Mouse (Mus musculus): Measurements from ENCODE around the gene Ddx46. TPM values are rescaled to one million over a fixed set of nuclear protein-coding genes. Genes with fewer than 3 reads are reported as not detected.
"Not testable (repeated sequence)": the region's sequence is repeated elsewhere in the genome, so short reads cannot be mapped to it uniquely, and the experiment has no call there.

Gene Ddx46
- total RNA-seq, 2 experiments from 2014 or later = 24.0 to 36.4 TPM

DNA sequence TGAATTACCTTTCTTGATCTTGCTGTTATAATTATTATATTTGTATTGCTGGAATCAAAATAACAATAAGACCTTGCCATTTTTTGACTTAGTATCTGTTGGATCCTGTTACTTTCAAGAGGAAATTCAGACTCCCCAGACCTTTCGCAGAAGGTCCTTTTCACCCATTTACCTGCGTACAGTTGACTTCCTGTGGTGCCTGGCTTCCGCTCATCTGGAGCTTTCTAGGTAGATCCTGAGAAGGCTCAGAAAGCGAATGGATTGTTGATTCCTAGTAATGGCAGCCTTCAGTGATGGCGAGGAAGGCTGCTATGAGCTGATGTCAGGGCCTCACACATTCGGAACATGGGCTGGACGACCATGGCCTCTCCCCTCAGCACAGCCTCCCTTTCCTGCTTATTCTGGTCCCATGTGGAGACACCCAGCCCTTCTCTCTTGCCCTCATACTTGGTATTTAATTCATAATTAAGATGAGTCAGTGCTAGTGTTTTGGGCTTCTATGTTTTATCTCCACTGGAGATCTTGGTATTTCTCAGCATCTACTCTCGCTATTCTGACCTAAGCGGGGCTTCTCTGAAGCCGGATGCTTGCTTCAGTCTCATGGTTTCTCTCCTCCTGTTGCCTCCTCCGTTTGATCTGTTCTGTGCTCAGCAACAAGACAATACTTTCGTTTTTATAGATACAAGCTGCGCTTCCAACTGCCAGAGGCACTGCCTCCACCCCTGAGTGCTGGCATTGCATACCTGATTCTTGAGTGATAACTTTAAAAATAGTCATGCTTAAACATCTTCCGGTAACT is 1.6 kb downstream of the Ddx46 start:
- DNase-seq (ENCODE audit: low spot score in 2 of 2) = no peak

DNA sequence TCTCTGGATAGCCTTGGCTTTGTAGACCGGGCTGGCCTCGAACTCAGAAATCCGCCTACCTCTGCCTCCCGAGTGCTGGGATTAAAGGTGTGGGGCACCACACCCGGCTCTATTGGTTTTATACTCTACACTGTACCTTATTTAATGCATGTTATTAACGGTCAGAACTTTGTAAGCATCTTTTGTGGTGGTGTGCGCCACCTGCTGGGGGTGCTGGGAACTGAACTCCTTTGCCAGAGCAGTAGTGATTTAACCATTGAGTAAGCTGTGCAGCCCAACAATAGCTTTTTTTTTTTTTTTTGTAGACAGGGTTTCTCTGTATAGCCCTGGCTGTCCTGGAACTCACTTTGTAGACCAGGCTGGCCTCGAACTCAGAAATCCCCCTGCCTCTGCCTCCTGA is 5.7 kb downstream of the Ddx46 start:
- DNase-seq (ENCODE audit: low spot score in 2 of 2) = peak; percentile 82 to 85

- no peak for DNase-seq (ENCODE audit: low spot score in 2 of 2)
Measured at GRCm38 (mm10) chr13:55644525-55644924, 9.7 kb downstream of the Ddx46 start.

DNA sequence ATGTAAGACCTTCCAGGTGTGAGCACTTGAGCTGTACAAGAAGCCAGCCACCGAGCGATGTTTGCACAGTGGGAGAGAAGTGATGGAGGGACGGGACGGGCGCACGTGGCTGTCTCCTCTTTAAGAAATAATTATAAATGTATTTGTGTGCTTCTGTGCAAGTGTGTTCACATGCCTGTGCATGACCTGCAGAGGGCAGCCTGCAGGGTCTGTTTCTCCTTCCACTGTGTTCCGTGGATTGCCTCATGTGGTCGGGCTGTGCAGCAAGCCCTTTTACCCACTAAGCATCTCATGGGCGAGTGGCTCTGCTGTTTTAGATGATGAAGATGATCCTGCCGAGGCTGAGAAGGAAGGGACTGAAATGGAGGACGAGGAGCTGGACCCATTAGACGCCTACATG is 15.3 kb downstream of the Ddx46 start:
- DNase-seq (ENCODE audit: low spot score in 2 of 2) = no peak

- no peak for DNase-seq (ENCODE audit: low spot score in 2 of 2)
Measured at GRCm38 (mm10) chr13:55650980-55651379, 16.2 kb downstream of the Ddx46 start.

GRCm38 (mm10) chr13:55668550-55668949 is 33.7 kb downstream of the Ddx46 start:
- peak in 1 of 2 experiments; percentile 56 for DNase-seq (ENCODE audit: low spot score in 2 of 2)

GRCm38 (mm10) chr13:55672711-55673110 is 37.9 kb downstream of the Ddx46 start:
- DNase-seq (ENCODE audit: low spot score in 2 of 2) = no peak

DNA sequence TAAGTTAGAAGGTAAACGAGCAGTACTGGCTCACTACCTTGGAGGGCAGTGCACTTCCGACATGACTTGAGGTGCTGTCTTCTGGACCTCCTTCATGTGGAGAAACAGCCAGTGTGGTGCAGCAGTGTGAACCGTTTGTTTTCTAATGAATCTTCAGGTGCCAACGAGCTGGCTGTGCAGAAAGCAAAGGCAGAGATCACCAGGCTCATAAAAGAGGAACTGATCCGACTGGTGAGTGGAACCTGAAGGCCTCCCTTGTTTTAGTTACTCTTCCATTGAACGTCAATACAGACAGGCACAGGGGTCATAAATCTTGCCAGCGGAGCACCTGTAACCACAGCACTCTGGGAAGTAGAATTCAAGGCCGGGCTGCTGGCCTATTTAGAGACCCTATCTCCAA is 42.5 kb downstream of the Ddx46 start:
- no peak for DNase-seq (ENCODE audit: low spot score in 2 of 2)

DNA sequence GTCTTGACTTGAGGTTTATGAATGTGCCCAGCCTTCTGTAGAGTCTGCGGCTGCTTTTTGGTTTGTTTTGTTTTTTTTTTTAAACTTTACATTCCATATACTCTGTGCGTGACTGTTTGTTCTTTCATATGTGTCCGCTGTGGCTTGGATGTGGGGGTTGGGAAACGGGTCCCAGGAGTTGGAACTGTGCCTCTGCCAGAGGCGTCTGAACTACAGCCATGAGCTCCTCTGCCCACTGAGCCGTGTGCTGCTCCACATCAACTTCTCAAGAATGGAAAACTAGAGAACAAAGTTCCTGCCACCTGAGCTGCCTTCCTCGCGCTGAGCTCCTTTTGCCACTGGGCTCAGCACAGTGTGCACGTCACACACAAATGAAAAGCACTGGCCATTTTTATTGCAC is 47.4 kb downstream of the Ddx46 start:
- no peak for DNase-seq (ENCODE audit: low spot score in 2 of 2)

- DNase-seq (ENCODE audit: low spot score in 2 of 2) = no peak
Measured at GRCm38 (mm10) chr13:55683581-55683980, 48.8 kb downstream of the Ddx46 start.

DNA sequence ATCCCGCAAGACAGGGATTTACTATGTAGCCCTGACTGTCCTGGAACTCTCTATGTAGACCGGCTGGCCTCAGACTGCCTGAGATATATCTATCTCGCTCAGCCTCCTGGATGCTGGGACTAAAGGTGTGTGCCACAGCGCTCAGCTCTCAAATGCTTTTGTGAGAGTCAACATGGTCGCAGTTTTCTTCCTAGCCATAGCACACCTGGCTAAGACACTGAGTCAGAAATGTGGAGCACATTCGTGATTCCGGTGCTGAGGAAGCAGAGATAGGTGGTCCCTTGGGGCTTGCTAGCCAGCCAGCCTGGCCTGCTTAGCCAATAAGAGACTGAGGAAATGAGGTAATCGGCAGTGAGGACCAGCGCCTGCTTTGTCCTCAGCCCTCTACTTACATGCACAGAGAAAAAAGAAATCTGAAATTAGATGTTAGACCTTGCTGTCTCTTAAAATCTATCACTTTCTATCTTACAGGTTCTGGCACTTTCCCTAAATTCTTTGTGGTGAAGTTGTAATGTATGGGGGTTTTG is 51.3 kb downstream of the Ddx46 start:
- no peak for DNase-seq (ENCODE audit: low spot score in 2 of 2)

DNA sequence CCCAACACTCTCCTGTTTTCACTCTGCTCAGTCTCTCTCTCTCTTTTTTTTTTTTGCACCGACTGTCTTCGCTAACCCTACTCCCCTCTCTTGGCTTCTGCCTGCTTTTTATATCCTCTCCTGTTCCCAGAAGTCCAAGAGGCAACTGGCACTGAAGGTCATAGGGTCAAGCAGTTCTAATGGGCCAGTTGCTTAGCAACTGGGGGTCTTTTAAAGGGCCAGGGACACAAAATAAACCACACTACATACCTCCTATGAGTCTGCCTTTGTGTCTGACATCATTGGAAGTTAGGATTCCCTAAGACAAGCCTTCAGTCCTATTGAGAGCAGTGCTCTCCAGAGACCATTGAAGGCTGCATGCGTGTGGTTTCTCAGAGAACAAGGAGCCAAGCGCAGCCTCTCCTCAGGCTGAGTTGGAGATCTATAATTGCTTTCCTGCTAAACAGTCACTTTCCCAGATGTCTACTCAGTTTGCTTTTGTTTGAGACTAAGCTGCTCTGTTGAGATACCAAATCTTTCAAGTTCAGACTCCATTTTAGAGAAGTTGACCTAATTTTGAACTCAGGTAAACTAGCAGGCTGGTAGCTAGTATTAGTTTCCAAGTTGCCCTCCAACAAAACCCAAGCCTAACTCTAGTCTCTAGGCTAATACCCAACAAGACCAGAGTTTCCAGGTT is 53.2 kb downstream of the Ddx46 start:
- no peak for DNase-seq (ENCODE audit: low spot score in 2 of 2)

DNA sequence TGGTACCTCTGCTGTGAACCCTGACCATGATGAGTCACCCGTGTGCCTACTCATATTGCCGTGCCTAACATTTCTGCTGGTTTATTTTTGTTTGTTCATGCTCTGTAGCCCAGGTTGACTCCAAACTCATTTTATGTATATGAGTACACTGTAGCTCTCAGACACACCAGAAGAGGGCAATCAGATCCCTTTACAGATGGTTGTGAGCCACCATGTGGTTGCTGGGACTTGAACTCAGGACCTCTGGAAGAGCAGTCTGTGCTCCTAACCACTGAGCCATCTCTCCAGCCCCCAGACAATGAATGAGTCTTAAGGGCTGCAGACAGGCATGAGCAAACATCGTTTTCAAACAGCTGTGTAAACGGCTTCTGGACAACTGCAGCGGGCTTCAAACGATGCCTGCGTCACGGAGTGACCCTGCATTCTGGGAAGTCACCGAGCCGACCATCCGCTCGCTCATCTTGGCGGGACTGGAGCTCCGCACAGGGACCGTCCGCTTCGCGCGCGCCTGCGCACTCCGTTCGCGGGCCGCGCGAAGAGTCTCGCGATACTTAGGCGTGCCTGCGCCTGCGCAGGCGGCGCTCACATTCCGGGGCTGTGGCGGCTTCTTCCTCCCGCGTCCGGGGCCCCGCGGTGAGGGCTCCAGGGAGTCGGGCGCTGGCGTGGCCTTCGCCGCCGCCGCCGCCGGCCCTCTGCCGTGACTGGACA is 57.9 kb downstream of the Ddx46 start, which contains the start of gene B230219D22Rik:
Gene B230219D22Rik, plus strand, starts transcription at position 590 of the 708 bp plus-strand sequence.
- DNase-seq (ENCODE audit: low spot score in 2 of 2) = peak; percentile 89 to 90

DNA sequence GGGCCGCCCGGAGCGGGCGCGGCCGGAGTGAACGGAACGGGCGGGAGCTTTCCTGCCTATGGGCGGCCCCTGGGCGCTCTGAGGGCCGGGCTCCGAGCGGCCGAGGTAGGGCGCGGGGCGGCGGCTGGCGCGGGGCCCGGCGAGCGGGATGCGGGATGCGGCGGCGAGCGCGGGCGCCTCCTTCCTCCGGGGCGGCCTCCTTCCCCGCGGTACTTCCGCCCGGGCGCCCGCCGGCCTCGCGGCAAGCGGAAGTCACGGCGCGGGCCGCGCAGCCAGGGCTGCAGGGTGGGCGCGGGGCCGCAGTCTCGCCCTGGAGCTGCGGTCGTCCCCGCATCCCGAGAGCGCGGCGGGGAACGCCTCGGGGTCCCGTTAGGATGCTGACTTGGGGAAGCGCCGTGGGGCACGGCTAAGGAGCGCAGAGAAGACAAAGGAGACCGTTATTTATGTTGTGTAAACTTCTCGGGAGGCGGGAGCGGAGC is 58.5 kb downstream of the Ddx46 start:
- peak in 1 of 2 experiments; percentile 64 for DNase-seq (ENCODE audit: low spot score in 2 of 2)

DNA sequence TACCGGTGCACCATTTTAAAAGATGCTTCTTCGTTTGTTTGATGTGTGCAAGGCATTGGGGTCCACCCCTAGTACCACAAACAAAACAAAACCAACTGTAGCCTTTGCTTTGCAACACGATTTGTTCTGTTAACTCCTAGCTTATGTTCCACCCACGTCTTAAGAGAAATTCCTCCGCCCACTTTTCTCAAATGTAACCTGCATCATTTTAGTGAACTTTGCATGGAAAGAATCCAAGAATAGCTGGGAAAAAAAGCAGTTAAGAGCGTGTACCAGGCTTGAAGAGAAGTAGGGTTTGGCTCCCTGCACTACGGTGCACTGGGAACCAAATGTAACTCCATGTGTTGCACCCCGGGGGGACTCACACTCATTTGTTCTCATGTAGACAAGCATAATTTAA is 59.3 kb downstream of the Ddx46 start:
- DNase-seq (ENCODE audit: low spot score in 2 of 2) = no peak

GRCm38 (mm10) chr13:55695989-55696388 is 61.2 kb downstream of the Ddx46 start:
- DNase-seq (ENCODE audit: low spot score in 2 of 2) = not testable (repeated sequence)

DNA sequence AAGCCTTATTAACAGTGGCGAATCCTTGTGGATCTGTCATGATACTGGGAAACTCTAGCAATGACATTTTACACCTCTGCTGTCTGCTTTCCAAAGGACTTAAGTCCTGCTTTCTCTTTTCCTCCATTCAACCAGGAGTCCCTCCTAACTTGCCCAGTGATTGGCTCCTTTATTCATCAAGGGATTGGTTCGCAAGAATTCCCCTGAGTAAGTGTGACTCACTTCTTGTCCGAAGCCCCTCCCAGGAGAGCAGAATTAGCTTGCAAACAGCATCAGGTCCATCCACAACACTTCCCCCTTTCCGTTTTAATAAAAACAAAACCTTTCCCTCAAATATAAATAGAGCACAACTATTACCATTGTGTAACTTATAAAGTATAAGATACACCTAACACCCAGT is 69.5 kb downstream of the Ddx46 start:
- DNase-seq (ENCODE audit: low spot score in 2 of 2) = no peak

- no peak for DNase-seq (ENCODE audit: low spot score in 2 of 2)
Measured at GRCm38 (mm10) chr13:55712846-55713245, 78.0 kb downstream of the Ddx46 start.

DNA sequence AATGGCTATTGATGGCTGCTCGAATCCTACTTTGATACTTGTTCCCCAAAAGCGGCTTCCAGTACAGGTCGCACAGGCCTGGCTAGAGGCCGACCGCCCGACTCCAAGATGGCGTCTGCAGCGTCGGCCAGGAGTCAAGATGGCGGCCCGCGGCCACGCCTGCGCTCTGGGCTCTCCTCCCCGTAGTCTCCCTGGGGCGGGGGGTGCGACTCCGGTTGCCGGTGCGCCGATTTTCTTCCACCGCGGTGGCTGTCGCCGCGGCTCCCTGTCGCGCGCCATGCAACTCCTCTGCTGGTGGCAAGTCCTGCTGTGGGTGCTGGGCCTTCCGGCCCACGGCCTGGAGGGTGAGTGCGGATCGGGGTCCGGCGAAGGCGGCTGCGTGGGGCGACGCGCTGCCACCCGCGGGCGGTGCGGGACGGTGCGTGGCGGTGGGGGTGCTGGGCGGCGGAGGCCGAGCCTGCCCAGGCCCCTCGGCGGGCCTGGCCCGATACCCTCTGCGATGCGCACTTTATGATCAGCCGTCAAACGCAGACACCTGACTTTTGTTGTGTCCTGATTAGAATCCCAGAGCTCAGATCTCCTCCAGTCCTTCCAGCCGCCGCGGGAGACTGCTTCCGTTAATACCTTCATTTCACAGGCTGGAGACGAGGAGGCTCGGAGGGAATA is 79.8 kb downstream of the Ddx46 start, which contains the start of gene Txndc15:
Gene Txndc15, plus strand, starts transcription at position 150 of the 666 bp plus-strand sequence.
- DNase-seq (ENCODE audit: low spot score in 2 of 2) = peak; percentile 94 to 95

DNA sequence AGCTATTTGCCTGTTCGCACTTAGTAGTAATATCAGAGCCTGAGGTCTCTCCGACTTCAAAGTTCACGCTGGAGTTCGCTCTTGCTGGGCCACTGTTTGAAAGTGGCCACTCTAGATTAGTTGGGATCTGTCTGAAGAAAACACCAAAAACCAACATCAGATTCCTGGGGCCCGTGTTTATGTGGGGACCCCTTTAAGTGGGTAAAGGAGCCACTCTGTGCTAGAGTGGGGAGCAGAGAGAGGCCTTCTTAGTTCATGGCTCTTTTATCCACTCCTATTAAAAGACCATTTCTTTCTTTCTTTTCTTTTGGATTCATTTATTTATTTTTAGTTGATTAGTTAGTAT is 80.3 kb downstream of the Ddx46 start:
- no peak for DNase-seq (ENCODE audit: low spot score in 2 of 2)
